Mouse (Mus musculus) kidney, embryonic 16.5 days (tissue): ENCODE data around the gene Gm5108. TPM values are rescaled to one million over a fixed set of nuclear protein-coding genes. Genes with fewer than 3 reads are reported as not detected.

ENCODE experiments used
- ATAC-seq: fragments of 200-750 bp; cut with Nextera tagmentation; 2 replicates; pipeline ENCODE4 v1.8.0; 2017; ENCODE audit warnings: moderate TSS enrichment; ENCODE audit not compliant: low FRiP score, low TSS enrichment
- H3K27ac ChIP-seq: fragments of 300-500 bp; sonication (generic); 2 replicates; pipeline ENCODE4 v1.5.1; 2014; ENCODE audit warnings: low read length
- H3K27me3 ChIP-seq: fragments of 300-500 bp; sonication (generic); 2 replicates; pipeline ENCODE4 v1.6.1; 2014; ENCODE audit warnings: low read length, control low read depth, mixed read lengths; ENCODE audit not compliant: insufficient read depth
- H3K36me3 ChIP-seq: fragments of 300-500 bp; sonication (generic); 2 replicates; pipeline ENCODE4 v1.6.1; 2014; ENCODE audit warnings: low read length, control low read depth, mixed read lengths; ENCODE audit not compliant: insufficient read depth
- H3K4me1 ChIP-seq: fragments of 300-500 bp; sonication (generic); 2 replicates; pipeline ENCODE4 v1.6.1; 2014; ENCODE audit warnings: low read length, control low read depth, mixed read lengths; ENCODE audit not compliant: insufficient read depth
- H3K4me2 ChIP-seq: fragments of 300-500 bp; sonication (generic); replicated peaks from 2 replicates; pipeline ENCODE4 v1.6.1; 2014; ENCODE audit warnings: low read depth, low read length
- H3K4me3 ChIP-seq: fragments of 300-500 bp; sonication (generic); 2 replicates; pipeline ENCODE4 v1.5.1; 2014; ENCODE audit warnings: mild to moderate bottlenecking, low read length
- H3K9ac ChIP-seq: fragments of 300-500 bp; sonication (generic); replicated peaks from 2 replicates; pipeline ENCODE4 v1.6.1; 2014; ENCODE audit warnings: low read length
- H3K9me3 ChIP-seq: fragments of 300-500 bp; sonication (generic); 2 replicates; pipeline ENCODE4 v1.6.1; 2016; ENCODE audit warnings: low read length, control low read depth
- WGBS: fragments of 180-500 bp; shearing (Covaris S2); extraction: QIAGEN DNeasy Blood & Tissue Kit; methylation state at CpG from one replicate; pipeline ENCODE4 v1.1.7; 2014; 5-methylcytosine and 5-hydroxymethylcytosine counted together
- polyA plus RNA-seq: library from polyadenylated mRNA; unstranded; fragments of >200 nt; fragmentation: Nextera tagmentation; extraction: Ambion mirVana; gene quantifications from 2 replicates; pipeline ENCODE4 v1.2.1, GENCODE M21; 2015

The Gm5108 gene
- polyA plus RNA-seq, 1 experiment from 2014 or later = not detected

GRCm38 (mm10) chr5:67954097-67954496 lies 12.6 kb downstream of the Gm5108 start:
- ATAC-seq = no peak

GRCm38 (mm10) chr5:67955486-67955885 lies 14.0 kb downstream of the Gm5108 start:
- Histone ChIP-seq H3K9me3 (no peaks in the 10 kb centered on the region), H3K27ac (no peak overlapping the region), H3K27me3 (no peaks in the 10 kb centered on the region), H3K4me1 (no peaks in the 10 kb centered on the region), H3K9ac (no peak overlapping the region), H3K36me3 (no peaks in the 10 kb centered on the region), H3K4me2 (no peak overlapping the region), H3K4me3 (no peak overlapping the region)
- no peak for ATAC-seq
- WGBS = 82% methylated on average over 7 of the region's 7 CpGs

More at GRCm38 (mm10) chr5:67954097-67954496, 12.6 kb downstream of the Gm5108 start:
- H3K9me3 ChIP-seq = no peaks in the 10 kb centered on the region
- no peak overlapping the region for H3K9ac ChIP-seq
- H3K27me3 ChIP-seq = no peaks in the 10 kb centered on the region
- 73% methylated on average over 4 of the region's 4 CpGs for WGBS
- no peak overlapping the region for H3K4me2 ChIP-seq
- H3K4me1 ChIP-seq = no peaks in the 10 kb centered on the region
- H3K36me3 ChIP-seq = no peaks in the 10 kb centered on the region
- no peak overlapping the region for H3K4me3 ChIP-seq
- no peak overlapping the region for H3K27ac ChIP-seq

GRCm38 (mm10) chr5:67961708-67962629 lies 20.5 kb downstream of the Gm5108 start:
- Histone ChIP-seq H3K9me3 (no peaks in the 10 kb centered on the region), H3K4me1 (no peaks in the 10 kb centered on the region), H3K4me3 (no peak overlapping the region), H3K36me3 (no peaks in the 10 kb centered on the region), H3K27me3 (no peaks in the 10 kb centered on the region), H3K4me2 (no peak overlapping the region), H3K9ac (no peak overlapping the region), H3K27ac (no peak overlapping the region)
- ATAC-seq = no peak
- 79% methylated on average over 7 of the region's 7 CpGs for whole genome bisulfite sequencing

- ATAC-seq = no peak
- Histone ChIP-seq H3K4me2 (no peak overlapping the region), H3K27ac (no peak overlapping the region), H3K4me3 (no peak overlapping the region), H3K36me3 (no peaks in the 10 kb centered on the region), H3K27me3 (no peaks in the 10 kb centered on the region), H3K4me1 (no peaks in the 10 kb centered on the region), H3K9ac (no peak overlapping the region), H3K9me3 (no peaks in the 10 kb centered on the region)
- WGBS = 74% methylated on average over 7 of the region's 7 CpGs
Measured at GRCm38 (mm10) chr5:67969536-67969935, 28.1 kb downstream of the Gm5108 start.

GRCm38 (mm10) chr5:67981946-67982526 lies 40.6 kb downstream of the Gm5108 start:
- Histone ChIP-seq H3K27me3 (no peaks in the 10 kb centered on the region), H3K4me3 (no peak overlapping the region), H3K4me1 (no peaks in the 10 kb centered on the region), H3K36me3 (no peaks in the 10 kb centered on the region), H3K4me2 (no peak overlapping the region), H3K9me3 (no peaks in the 10 kb centered on the region), H3K27ac (no peak overlapping the region), H3K9ac (no peak overlapping the region)
- ATAC-seq = no peak
- WGBS = 66% methylated on average over 3 of the region's 3 CpGs

- no peaks in the 10 kb centered on the region for H3K36me3 ChIP-seq
- no peaks in the 10 kb centered on the region for H3K4me1 ChIP-seq
- no peak overlapping the region for H3K4me3 ChIP-seq
- H3K27me3 ChIP-seq = no peaks in the 10 kb centered on the region
- no peak overlapping the region for H3K4me2 ChIP-seq
- ATAC-seq = no peak
- no peak overlapping the region for H3K27ac ChIP-seq
- no peaks in the 10 kb centered on the region for H3K9me3 ChIP-seq
- no peak overlapping the region for H3K9ac ChIP-seq
Measured at GRCm38 (mm10) chr5:67990426-67990825, 49.0 kb downstream of the Gm5108 start.

- Histone ChIP-seq H3K36me3 (no peaks in the 10 kb centered on the region), H3K27ac (no peak overlapping the region), H3K9me3 (no peaks in the 10 kb centered on the region), H3K4me3 (no peak overlapping the region), H3K4me2 (no peak overlapping the region), H3K9ac (no peak overlapping the region), H3K4me1 (no peaks in the 10 kb centered on the region), H3K27me3 (no peaks in the 10 kb centered on the region)
- WGBS = 94% methylated on average over 6 of the region's 6 CpGs
- no peak for ATAC-seq
Measured at GRCm38 (mm10) chr5:68002611-68003010, 61.1 kb downstream of the Gm5108 start.

- no peak overlapping the region for H3K4me2 ChIP-seq
- 28% methylated on average over 2 of the region's 2 CpGs for WGBS
- no peaks in the 10 kb centered on the region for H3K9me3 ChIP-seq
- no peak overlapping the region for H3K4me3 ChIP-seq
- H3K27me3 ChIP-seq = no peaks in the 10 kb centered on the region
- no peaks in the 10 kb centered on the region for H3K4me1 ChIP-seq
- H3K36me3 ChIP-seq = no peaks in the 10 kb centered on the region
- ATAC-seq = no peak
- H3K9ac ChIP-seq = no peak overlapping the region
- H3K27ac ChIP-seq = no peak overlapping the region
Measured at GRCm38 (mm10) chr5:68003904-68004303, 62.4 kb downstream of the Gm5108 start.

- no peaks in the 10 kb centered on the region for H3K36me3 ChIP-seq
- H3K27me3 ChIP-seq = no peaks in the 10 kb centered on the region
- no peak for ATAC-seq
- H3K9ac ChIP-seq = no peak overlapping the region
- WGBS = 72% methylated on average over 2 of the region's 2 CpGs
- no peaks in the 10 kb centered on the region for H3K9me3 ChIP-seq
- H3K4me3 ChIP-seq = no peak overlapping the region
- H3K4me1 ChIP-seq = no peaks in the 10 kb centered on the region
- H3K4me2 ChIP-seq = no peak overlapping the region
- no peak overlapping the region for H3K27ac ChIP-seq
Measured at GRCm38 (mm10) chr5:68004419-68004818, 63.0 kb downstream of the Gm5108 start.

GRCm38 (mm10) chr5:68007074-68007473 lies 65.6 kb downstream of the Gm5108 start:
- Histone ChIP-seq H3K36me3 (no peaks in the 10 kb centered on the region), H3K27me3 (no peaks in the 10 kb centered on the region), H3K4me2 (no peak overlapping the region), H3K27ac (no peak overlapping the region), H3K9ac (no peak overlapping the region), H3K4me3 (no peak overlapping the region), H3K4me1 (no peaks in the 10 kb centered on the region), H3K9me3 (no peaks in the 10 kb centered on the region)
- WGBS = 90% methylated on average over 4 of the region's 4 CpGs
- no peak for ATAC-seq
